Mouse (Mus musculus) lung, embryonic 14.5 days (tissue): ENCODE data around the gene Bak1. TPM values are rescaled to one million over a fixed set of nuclear protein-coding genes. Genes with fewer than 3 reads are reported as not detected.

Experiments used
- ATAC-seq: fragments of 200-750 bp; cut with Nextera tagmentation; 2 replicates; pipeline ENCODE4 v1.8.0; 2017; ENCODE audit warnings: mild to moderate bottlenecking, moderate TSS enrichment, moderate library complexity; ENCODE audit not compliant: insufficient read depth
- DNase-seq: peaks from one replicate; pipeline ENCODE4 v3.0.0-alpha.2; 2015
- H3K27ac ChIP-seq: fragments of 300-500 bp; sonication (generic); 2 replicates; pipeline ENCODE4 v1.5.1; 2014; ENCODE audit warnings: low read depth, mild to moderate bottlenecking, moderate library complexity
- H3K27me3 ChIP-seq: fragments of 300-500 bp; sonication (generic); 2 replicates; pipeline ENCODE4 v1.6.1; 2014; ENCODE audit warnings: low read length, control low read depth; ENCODE audit not compliant: insufficient read depth
- H3K36me3 ChIP-seq: fragments of 300-500 bp; sonication (generic); 2 replicates; pipeline ENCODE4 v1.6.1; 2014; ENCODE audit warnings: control low read depth; ENCODE audit not compliant: insufficient read depth
- H3K4me1 ChIP-seq: fragments of 300-500 bp; sonication (generic); 2 replicates; pipeline ENCODE4 v1.6.1; 2014; ENCODE audit warnings: antibody characterized with exemption, control low read depth; ENCODE audit not compliant: insufficient read depth
- H3K4me2 ChIP-seq: fragments of 300-500 bp; sonication (generic); 2 replicates; pipeline ENCODE4 v1.6.1; 2014; ENCODE audit warnings: mild to moderate bottlenecking
- H3K4me3 ChIP-seq: fragments of 300-500 bp; sonication (generic); 2 replicates; pipeline ENCODE4 v1.5.1; 2014; ENCODE audit warnings: low read depth, low read length
- H3K9ac ChIP-seq: fragments of 300-500 bp; sonication (generic); 2 replicates; pipeline ENCODE4 v1.6.1; 2014
- H3K9me3 ChIP-seq: fragments of 300-500 bp; sonication (generic); 2 replicates; pipeline ENCODE4 v1.6.1; 2016; ENCODE audit warnings: low read depth, low read length, control low read depth
- CTCF ChIP-seq: IDR thresholded peaks from 2 replicates; pipeline ENCODE4 v1.5.1; 2016; ENCODE audit warnings: antibody characterized with exemption, low read depth
- WGBS: fragments of 180-500 bp; shearing (Covaris S2); extraction: QIAGEN DNeasy Blood & Tissue Kit; methylation state at CpG from one replicate; pipeline ENCODE4 v1.1.7; 2014; 5-methylcytosine and 5-hydroxymethylcytosine counted together
- polyA plus RNA-seq: library from polyadenylated mRNA; unstranded; fragments of >200 nt; fragmentation: Nextera tagmentation; extraction: Ambion mirVana; gene quantifications from 2 replicates; pipeline ENCODE4 v1.2.1, GENCODE M21; 2014

Gene Bak1
- polyA plus RNA-seq, 1 experiment from 2014 or later = 12.0 TPM

- 46% methylated on average over 8 of the region's 8 CpGs for WGBS
- no peak overlapping the region for H3K9ac ChIP-seq
- H3K9me3 ChIP-seq = no peaks in the 10 kb centered on the region
- H3K36me3 ChIP-seq = no peaks in the 10 kb centered on the region
- ATAC-seq (peak; percentile 35; the same call in 1 of the 2 replicates), DNase-seq (peak; percentile 17)
- H3K4me1 ChIP-seq = no peaks in the 10 kb centered on the region
- H3K4me3 ChIP-seq = no peak overlapping the region
- TF ChIP-seq CTCF = no peak
- no peak overlapping the region for H3K4me2 ChIP-seq
- H3K27me3 ChIP-seq = no peaks in the 10 kb centered on the region
- H3K27ac ChIP-seq = 0 out of 2 replicates have a peak overlapping the region, but pooled peaks have one; percentile 30
Measured at GRCm38 (mm10) chr17:26995562-26995961, 33.2 kb downstream of the Bak1 start.

GRCm38 (mm10) chr17:26995006-26995405, 33.8 kb downstream of the Bak1 start:
- no peak for DNase-seq
- Histone ChIP-seq H3K4me3 (no peak overlapping the region), H3K27ac (peak overlapping the region; percentile 55), H3K36me3 (no peaks in the 10 kb centered on the region), H3K9ac (no peak overlapping the region), H3K9me3 (no peaks in the 10 kb centered on the region), H3K27me3 (no peaks in the 10 kb centered on the region), H3K4me1 (no peaks in the 10 kb centered on the region), H3K4me2 (no peak overlapping the region)
- WGBS = 67% methylated on average over 6 of the region's 6 CpGs
- TF ChIP-seq CTCF = no peak
- ATAC-seq = 0 out of 2 replicates have a peak, but pooled peaks have one; percentile 31

GRCm38 (mm10) chr17:26994410-26994809, 34.4 kb downstream of the Bak1 start:
- Histone ChIP-seq H3K9me3 (no peaks in the 10 kb centered on the region), H3K27ac (peak overlapping the region; percentile 55), H3K27me3 (no peaks in the 10 kb centered on the region), H3K36me3 (no peaks in the 10 kb centered on the region), H3K4me2 (no peak overlapping the region), H3K9ac (no peak overlapping the region), H3K4me1 (no peaks in the 10 kb centered on the region), H3K4me3 (no peak overlapping the region)
- WGBS = 39% methylated on average over 14 of the region's 14 CpGs
- no peak for TF ChIP-seq CTCF
- ATAC-seq = peak; percentile 41
- peak; percentile 92 for DNase-seq

- Histone ChIP-seq H3K9ac (no peak overlapping the region), H3K4me3 (no peak overlapping the region), H3K27me3 (no peaks in the 10 kb centered on the region), H3K36me3 (no peaks in the 10 kb centered on the region), H3K4me1 (no peaks in the 10 kb centered on the region), H3K27ac (no peak overlapping the region), H3K4me2 (no peak overlapping the region), H3K9me3 (no peaks in the 10 kb centered on the region)
- ATAC-seq (no peak), DNase-seq (no peak)
- TF ChIP-seq CTCF = no peak
Measured at GRCm38 (mm10) chr17:26990521-26990920, 38.3 kb downstream of the Bak1 start.

GRCm38 (mm10) chr17:26985503-26986179, 43.2 kb downstream of the Bak1 start:
- Histone ChIP-seq H3K4me2 (no peak overlapping the region), H3K9me3 (no peaks in the 10 kb centered on the region), H3K27ac (no peak overlapping the region), H3K27me3 (no peaks in the 10 kb centered on the region), H3K36me3 (peaks cover 4% of the 10 kb centered on the region; the same call in 1 of the 2 replicates), H3K9ac (no peak overlapping the region), H3K4me3 (no peak overlapping the region), H3K4me1 (no peaks in the 10 kb centered on the region)
- DNase-seq (no peak), ATAC-seq (no peak)
- no peak for TF ChIP-seq CTCF
- WGBS = 60% methylated on average over 10 of the region's 10 CpGs

- no peak for ATAC-seq
- H3K4me1 ChIP-seq = no peaks in the 10 kb centered on the region
- no peak overlapping the region for H3K4me3 ChIP-seq
- TF ChIP-seq CTCF = no peak
- H3K9ac ChIP-seq = no peak overlapping the region
- H3K27me3 ChIP-seq = no peaks in the 10 kb centered on the region
- 86% methylated on average over 4 of the region's 4 CpGs for WGBS
- H3K36me3 ChIP-seq = peaks cover 21% of the 10 kb centered on the region
- H3K4me2 ChIP-seq = no peak overlapping the region
- H3K27ac ChIP-seq = no peak overlapping the region
- no peak for DNase-seq
- H3K9me3 ChIP-seq = no peaks in the 10 kb centered on the region
Measured at GRCm38 (mm10) chr17:26983382-26983781, 45.4 kb downstream of the Bak1 start.

- no peak overlapping the region for H3K27ac ChIP-seq
- no peak for ATAC-seq
Measured at GRCm38 (mm10) chr17:26981050-26981449, 47.8 kb downstream of the Bak1 start.

More at GRCm38 (mm10) chr17:26981050-26981449, 47.8 kb downstream of the Bak1 start:
- Histone ChIP-seq H3K4me1 (no peaks in the 10 kb centered on the region), H3K4me3 (no peak overlapping the region), H3K9ac (no peak overlapping the region), H3K36me3 (peaks cover 35% of the 10 kb centered on the region), H3K9me3 (no peaks in the 10 kb centered on the region), H3K27me3 (no peaks in the 10 kb centered on the region), H3K4me2 (no peak overlapping the region)
- no peak for DNase-seq
- no peak for TF ChIP-seq CTCF
- 67% methylated on average over 2 of the region's 2 CpGs for WGBS
